Comparison of ENCODE assay signal across 11 mouse cellular contexts in genomic region chr13:10654086-10654422, GRCm38 (mm10).
A peak's percentile ranks its signal among the peaks of the same experiment; 100 is the strongest.
DNase-seq lines count a peak whose midpoint lies in the region; ATAC-seq and TF ChIP-seq lines count a peak whose summit lies in the region.
"Had no signal": no experiment of that assay in that cellular context is flagged by ENCODE, and none has a peak within 500 bp of the region (broad histone marks: within the 10 kb centered on the region; RNA-seq: fewer than 3 reads in every experiment).

No protein-coding gene starts in this region.

- no peak overlapping the region for H3K9ac ChIP-seq in heart, embryonic 11.5 days (ENCODE audit: low read depth, low read length)
- H3K9ac ChIP-seq in lung, embryonic 15.5 days = no peak overlapping the region
- H3K9ac ChIP-seq: heart, embryonic 13.5 days; liver, embryonic 13.5 days had no signal

- WGBS in heart, embryonic 11.5 days (ENCODE audit: insufficient replicate concordance) = 47% methylated on average over 2 of the region's 2 CpGs
- WGBS in lung, embryonic 15.5 days = 41% methylated on average over 2 of the region's 2 CpGs
- 10% methylated on average over 2 of the region's 2 CpGs for WGBS in cerebellum, adult 2 months

- H3K4me3 ChIP-seq in heart, embryonic 11.5 days (ENCODE audit: low read depth, low read length) = no peak overlapping the region
- no peak overlapping the region for H3K4me3 ChIP-seq in lung, embryonic 15.5 days
- no peak overlapping the region for H3K4me3 ChIP-seq in cerebellum, adult 2 months (replicated peaks; ENCODE audit: insufficient read depth, low read depth, low read length)
- H3K4me3 ChIP-seq: erythroblast, embryonic 14.5 days; heart, embryonic 13.5 days; liver, embryonic 13.5 days had no signal

- TF ChIP-seq POLR2A in cerebellum, adult 2 months (IDR thresholded peaks at IDR 0.05; ENCODE audit: borderline replicate concordance, insufficient read depth, low read length) = no peak

- no peak overlapping the region for H3K27ac ChIP-seq in heart, embryonic 11.5 days (ENCODE audit: low read depth, low read length)
- no peak overlapping the region; the same call in 1 of the 2 replicates for H3K27ac ChIP-seq in lung, embryonic 15.5 days
- H3K27ac ChIP-seq in cerebellum, adult 2 months (ENCODE audit: insufficient read depth, low read length) = peak overlapping the region; percentile 25; the same call in 1 of the 2 replicates
- H3K27ac ChIP-seq: heart, embryonic 13.5 days; liver, embryonic 13.5 days had no signal

- H3K4me2 ChIP-seq in heart, embryonic 11.5 days = no peak overlapping the region
- H3K4me2 ChIP-seq in lung, embryonic 15.5 days = no peak overlapping the region
- H3K4me2 ChIP-seq: heart, embryonic 13.5 days; liver, embryonic 13.5 days had no signal

- H3K4me1 ChIP-seq in heart, embryonic 11.5 days (ENCODE audit: control insufficient read depth, insufficient read depth, low read length) = no peaks in the 10 kb centered on the region
- H3K4me1 ChIP-seq in lung, embryonic 15.5 days = 0 out of 2 replicates have a peak, but pooled peaks cover 3% of the 10 kb centered on the region
- peaks cover 7% of the 10 kb centered on the region; the same call in 1 of the 2 replicates for H3K4me1 ChIP-seq in cerebellum, adult 2 months (ENCODE audit: control insufficient read depth, insufficient read depth, low read length)
- H3K4me1 ChIP-seq: heart, embryonic 13.5 days; liver, embryonic 13.5 days had no signal

- intact Hi-C loops in heart, postnatal 10 days (cut with DNase I) = no loop called here

- no peaks in the 10 kb centered on the region for H3K36me3 ChIP-seq in heart, embryonic 11.5 days (ENCODE audit: control insufficient read depth, insufficient read depth, low read length)
- no peaks in the 10 kb centered on the region for H3K36me3 ChIP-seq in lung, embryonic 15.5 days
- H3K36me3 ChIP-seq: heart, embryonic 13.5 days; liver, embryonic 13.5 days had no signal

- peak; percentile 3 to 5 for DNase-seq in heart, postnatal 10 days
- no peak for DNase-seq in lung, postnatal 10 days
- peak; percentile 36 to 57 for DNase-seq in cerebellum, adult 2 months
- DNase-seq in heart, postnatal 4 days = peak; percentile 7
- DNase-seq in ovary, postnatal 10 days (ENCODE audit: low spot score) = no peak
- DNase-seq in adipocyte (ENCODE audit: low spot score) = no peak
- DNase-seq: liver, embryonic 13.5 days had no signal

- TF ChIP-seq CTCF in cerebellum, adult 2 months (IDR thresholded peaks at IDR 0.05; ENCODE audit: borderline replicate concordance, insufficient read depth, low read depth, low read length) = no peak

- H3K9me3 ChIP-seq in heart, embryonic 11.5 days (replicated peaks; ENCODE audit: control insufficient read depth, low read length) = no peaks in the 10 kb centered on the region
- H3K9me3 ChIP-seq in lung, embryonic 15.5 days = no peaks in the 10 kb centered on the region
- H3K9me3 ChIP-seq: heart, embryonic 13.5 days; liver, embryonic 13.5 days had no signal

- ATAC-seq in heart, embryonic 11.5 days (replicated peaks; ENCODE audit: insufficient number of reproducible peaks, low FRiP score, low TSS enrichment) = no peak
- peak; percentile 49; the same call in 1 of the 2 replicates for ATAC-seq in lung, embryonic 15.5 days (ENCODE audit: borderline replicate concordance, extremely low read depth, low FRiP score, low TSS enrichment)

- no peaks in the 10 kb centered on the region for H3K27me3 ChIP-seq in heart, embryonic 11.5 days (ENCODE audit: control insufficient read depth, insufficient read depth, low read length)
- H3K27me3 ChIP-seq in lung, embryonic 15.5 days = no peaks in the 10 kb centered on the region
- H3K27me3 ChIP-seq in cerebellum, adult 2 months (ENCODE audit: control insufficient read depth, insufficient read depth, low read length) = no peaks in the 10 kb centered on the region
- H3K27me3 ChIP-seq: heart, embryonic 13.5 days; liver, embryonic 13.5 days had no signal

Comparison
In these comparisons a context has a peak if more than half of its experiments do, and no peak if none do; other contexts are left out.
1. DNase-seq: peak in heart, postnatal 10 days (2 of 2), cerebellum, adult 2 months (2 of 2) and heart, postnatal 4 days (single experiment); none in lung, postnatal 10 days (single experiment), ovary, postnatal 10 days (single experiment) and adipocyte (single experiment).